Mouse (Mus musculus): Measurements from ENCODE around the gene Cwf19l1. TPM values are rescaled to one million over a fixed set of nuclear protein-coding genes. Genes with fewer than 3 reads are reported as not detected.

Gene Cwf19l1
- polyA plus RNA-seq, 1 experiment, result 8.3 TPM

DNA sequence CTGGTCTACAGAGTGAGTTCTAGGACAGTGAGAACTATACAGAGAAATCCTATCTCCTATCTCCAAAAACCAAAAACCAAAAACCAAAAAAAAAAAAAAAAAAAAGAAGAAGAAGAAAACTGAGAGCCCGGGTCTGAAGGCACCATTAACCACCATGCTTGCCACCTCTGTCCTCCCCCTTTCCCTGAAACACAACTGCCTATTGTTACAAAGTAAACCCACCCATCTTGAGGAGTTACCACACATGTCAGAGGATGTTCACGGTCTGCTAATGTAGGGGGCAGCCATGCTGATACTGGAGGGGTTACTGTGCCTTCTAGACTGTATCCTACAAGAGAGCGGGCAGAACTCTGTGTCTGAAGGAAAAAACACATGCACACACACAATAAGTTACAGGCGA, 58.7 kb downstream of the Cwf19l1 start:
- TF ChIP-seq GATA1 (IDR thresholded peaks at IDR 0.05; ENCODE audit: low read length), result no peak

DNA sequence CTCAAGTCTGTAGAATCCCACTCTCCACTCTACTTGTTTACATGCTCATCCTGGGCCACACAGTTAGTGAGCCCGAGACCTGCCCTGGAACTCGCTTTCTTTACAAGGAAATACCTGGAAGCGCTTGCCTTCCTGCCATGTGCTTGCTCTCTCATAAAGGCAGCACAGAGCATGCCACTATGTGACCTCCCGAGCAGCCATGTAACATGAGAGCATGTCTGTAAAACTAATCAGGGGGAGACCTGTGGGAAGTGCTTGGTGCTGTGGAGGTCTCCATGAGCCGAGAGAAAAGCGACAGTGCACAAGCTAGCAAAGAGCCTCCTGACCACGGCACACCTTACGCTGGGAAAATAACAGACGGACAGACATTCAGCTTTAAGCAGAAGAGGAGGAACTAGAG, 59.2 kb downstream of the Cwf19l1 start:
- no peak for TF ChIP-seq GATA1 (IDR thresholded peaks at IDR 0.05; ENCODE audit: low read length)

DNA sequence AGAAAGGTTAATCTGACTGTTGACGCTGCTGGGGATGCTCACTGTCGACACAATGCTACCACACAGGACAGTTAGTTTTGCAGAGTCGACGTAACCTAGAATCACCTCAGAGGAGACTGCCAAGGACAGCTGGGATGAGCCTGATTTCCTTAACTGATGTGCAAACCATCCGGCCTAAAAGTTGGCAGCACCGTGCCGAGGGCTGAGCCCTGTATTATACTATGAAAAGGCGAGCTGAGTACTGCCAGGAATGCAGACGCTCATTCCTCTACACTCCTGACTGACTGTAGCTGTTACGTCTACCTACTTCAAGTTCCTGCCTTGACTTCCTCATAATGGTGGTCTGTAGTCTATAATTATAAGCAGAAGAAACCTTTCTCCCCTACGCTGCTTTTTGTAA, 60.7 kb downstream of the Cwf19l1 start:
- TF ChIP-seq GATA1 (IDR thresholded peaks at IDR 0.05; ENCODE audit: low read length), result no peak

DNA sequence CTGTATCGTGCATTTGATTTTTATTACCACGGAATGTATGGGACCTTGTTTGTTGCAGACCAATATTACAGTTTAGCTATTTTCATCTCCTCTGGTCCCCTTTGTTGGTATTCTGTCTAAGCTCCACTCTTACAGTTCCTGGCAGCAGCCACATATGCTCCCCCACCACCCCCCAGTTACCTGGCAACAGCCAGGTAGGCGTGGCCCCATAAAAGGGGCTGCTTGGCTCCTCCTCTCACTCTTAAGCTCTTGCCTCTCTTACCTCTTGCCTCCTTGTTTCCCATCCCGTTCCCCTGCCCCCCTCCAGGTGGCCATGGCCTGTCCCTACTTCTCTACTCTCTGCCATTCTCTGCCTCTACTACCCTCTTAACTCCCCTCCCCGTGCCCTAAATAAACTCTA, 64.5 kb downstream of the Cwf19l1 start:
- no peak for TF ChIP-seq GATA1 (IDR thresholded peaks at IDR 0.05; ENCODE audit: low read length)

DNA sequence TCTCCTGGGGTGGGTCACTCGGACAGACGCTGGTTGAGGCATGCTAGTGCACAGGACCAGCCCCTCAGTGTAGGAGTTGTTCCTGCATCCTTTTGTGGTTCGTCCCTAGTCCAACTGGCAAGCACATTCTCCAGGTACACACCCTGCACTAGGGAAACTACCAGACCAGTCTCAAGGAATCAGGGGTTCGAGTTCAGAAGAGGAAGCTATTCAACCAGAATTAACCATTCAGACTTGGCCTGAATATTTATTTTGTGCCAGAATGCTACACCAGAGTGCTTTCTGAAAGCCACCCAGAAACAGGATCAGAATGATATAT, 65.8 kb downstream of the Cwf19l1 start:
- no peak for TF ChIP-seq GATA1 (IDR thresholded peaks at IDR 0.05; ENCODE audit: low read length)

DNA sequence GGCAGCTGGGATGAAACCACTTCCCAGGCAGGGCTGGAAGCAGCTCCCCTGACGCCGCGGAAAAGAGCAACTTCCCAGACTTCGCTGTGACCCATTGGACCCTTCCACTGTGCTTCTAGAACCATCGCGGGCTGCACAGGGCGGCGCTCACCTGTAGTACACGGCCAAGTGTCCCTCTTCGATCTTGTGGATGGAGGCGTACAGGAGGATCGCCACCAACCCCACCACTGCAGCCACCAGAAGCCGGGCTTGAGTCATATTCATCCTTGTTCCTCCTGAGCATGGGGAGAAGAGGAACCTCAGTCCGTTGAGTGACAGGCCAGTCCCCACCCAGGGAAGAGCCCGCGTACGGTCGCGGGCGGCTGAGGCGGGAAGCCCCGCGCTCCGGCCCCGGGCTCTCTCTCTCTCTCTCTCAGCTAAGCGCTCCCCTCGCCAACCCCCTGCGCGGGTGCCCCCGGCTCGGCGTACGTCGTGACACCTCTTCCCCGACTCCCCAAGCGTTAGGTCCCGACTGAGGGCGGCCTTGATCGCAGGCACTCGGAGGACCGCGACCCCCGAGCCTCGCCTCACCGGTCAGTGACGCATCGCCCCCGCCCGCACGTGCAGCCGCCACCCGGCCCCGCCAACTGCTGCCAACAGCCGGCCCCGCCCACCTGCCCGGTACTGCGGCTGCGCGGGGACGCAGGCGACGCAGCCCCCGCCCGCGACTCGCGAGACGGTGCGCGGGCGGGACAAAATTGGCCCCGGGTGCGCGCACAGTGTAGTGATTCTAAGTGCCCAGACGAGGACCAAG, 66.4 kb downstream of the Cwf19l1 start, which contains the start of gene Erlin1:
Gene Erlin1, minus strand, starts transcription at position 665 of the 793 bp plus-strand sequence.
- TF ChIP-seq GATA1 (IDR thresholded peaks at IDR 0.05; ENCODE audit: low read length), result no peak

DNA sequence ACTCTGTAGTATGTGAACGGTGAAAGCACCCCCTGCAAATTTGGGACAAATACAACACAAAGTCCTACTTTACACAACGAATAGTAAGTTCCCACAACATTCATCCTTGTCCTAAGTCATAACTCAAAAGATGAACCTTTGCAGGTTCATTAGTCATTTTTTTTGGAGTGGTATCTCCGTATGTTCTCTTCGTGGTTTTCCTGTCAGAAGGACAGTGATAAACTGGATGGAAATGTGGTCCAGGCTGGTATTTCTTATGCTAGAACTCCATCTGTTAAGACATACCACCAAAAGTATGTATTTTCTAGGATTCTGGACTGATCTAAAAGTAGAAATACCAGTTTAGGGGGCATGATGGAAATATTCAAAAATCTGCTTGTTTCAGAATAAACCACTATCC, 67.4 kb downstream of the Cwf19l1 start:
- no peak for TF ChIP-seq GATA1 (IDR thresholded peaks at IDR 0.05; ENCODE audit: low read length)

DNA sequence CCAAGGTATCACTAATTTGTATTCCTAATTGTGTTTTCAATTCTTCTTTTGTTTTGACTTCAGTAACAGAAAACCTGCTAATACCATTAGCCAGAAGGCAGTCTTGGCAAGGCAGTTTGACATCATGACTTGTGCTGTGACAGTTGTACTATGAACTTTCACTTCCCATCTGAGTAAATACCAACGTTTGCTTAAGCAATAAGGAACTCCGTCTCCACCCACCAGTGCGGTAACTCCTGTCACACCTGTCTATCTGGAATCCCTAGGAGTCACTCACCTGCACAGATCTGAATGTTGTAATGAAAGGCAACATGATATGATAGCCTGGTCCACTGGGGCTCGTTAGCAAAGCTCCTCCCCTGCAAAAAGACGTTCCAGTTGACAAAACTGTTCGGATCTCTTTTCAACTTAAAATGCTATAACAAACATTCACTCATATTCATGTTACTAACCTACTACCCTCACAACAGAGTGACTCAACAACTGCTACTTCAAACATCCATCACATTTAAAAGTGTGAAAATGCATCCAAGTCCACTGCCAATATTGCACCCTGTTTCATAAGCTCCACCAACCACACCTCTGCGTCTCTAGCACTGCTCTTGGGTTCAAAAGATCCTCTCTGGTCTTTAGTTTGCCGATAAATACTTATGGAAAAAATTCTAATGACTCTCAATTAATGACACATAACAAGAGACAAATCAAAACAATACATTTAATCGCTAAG, 68.2 kb downstream of the Cwf19l1 start:
- no peak for TF ChIP-seq GATA1 (IDR thresholded peaks at IDR 0.05; ENCODE audit: low read length)

DNA sequence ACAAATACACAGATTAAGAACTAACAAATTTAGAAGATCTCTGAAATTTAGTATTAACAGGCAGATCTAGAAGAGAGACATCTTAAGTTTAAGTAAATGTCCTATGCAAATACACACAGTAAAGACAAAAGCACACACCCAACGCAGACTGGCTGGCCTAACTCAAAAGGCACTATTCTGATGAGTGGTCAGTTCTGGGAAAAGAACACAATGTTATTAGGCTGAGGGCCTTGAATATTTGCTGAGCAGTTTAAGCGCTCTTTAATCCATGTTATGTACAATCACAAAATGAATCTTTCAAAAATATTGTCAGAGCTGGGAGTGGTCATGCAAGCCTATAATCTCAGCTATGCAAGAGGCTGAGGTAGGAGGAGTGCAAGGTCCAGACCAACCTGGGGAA, 70.9 kb downstream of the Cwf19l1 start:
- no peak for TF ChIP-seq GATA1 (IDR thresholded peaks at IDR 0.05; ENCODE audit: low read length)

DNA sequence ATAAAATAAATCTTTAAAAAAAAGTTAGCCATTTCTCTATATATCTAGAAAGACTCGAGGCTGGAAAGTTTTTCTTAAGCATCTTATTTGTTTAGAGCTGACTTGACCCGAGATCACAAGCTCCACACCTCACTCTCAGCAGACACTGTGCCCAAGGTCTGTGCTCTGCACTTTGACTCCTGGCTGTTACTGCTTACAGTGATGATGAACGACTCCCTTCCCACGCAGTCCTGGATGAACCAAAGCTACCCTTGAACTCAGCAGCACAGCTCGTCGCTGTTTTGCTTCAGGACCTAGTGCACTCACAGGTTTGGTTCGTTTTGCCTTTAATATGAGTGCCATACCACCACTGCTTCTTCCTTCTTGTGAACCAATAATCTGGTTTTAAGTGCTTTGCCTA, 71.9 kb downstream of the Cwf19l1 start:
- no peak for TF ChIP-seq GATA1 (IDR thresholded peaks at IDR 0.05; ENCODE audit: low read length)

DNA sequence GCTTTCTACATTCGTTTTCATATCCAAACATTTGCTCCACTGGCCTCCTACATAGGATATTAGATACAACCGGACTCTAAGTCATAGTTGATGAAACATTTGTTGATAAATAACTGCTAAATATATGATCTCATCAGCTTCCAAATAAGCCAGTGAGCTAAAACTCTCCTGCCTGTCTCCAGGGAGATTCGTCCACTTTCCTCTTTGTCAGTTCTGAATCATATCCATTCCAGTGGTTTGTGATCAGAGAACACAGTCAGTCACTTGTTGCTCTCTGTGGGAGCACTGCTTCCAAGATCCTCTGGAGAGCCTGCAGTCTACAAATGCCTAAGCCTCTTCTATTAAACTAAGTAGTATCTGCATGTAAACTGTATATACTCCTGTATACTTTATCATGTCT, 75.5 kb downstream of the Cwf19l1 start:
- no peak for TF ChIP-seq GATA1 (IDR thresholded peaks at IDR 0.05; ENCODE audit: low read length)

Other genes with a start within 250 kb of the Cwf19l1 start
- not detected in 2 replicates for gene Dnmbp, start 195.7 kb downstream of the Cwf19l1 start, polyA plus RNA-seq (2012)
- not detected in 2 replicates for gene Cpn1, start 149.3 kb downstream of the Cwf19l1 start, polyA plus RNA-seq (2012)
- gene Cyp2c23, start 106.7 kb downstream of the Cwf19l1 start, polyA plus RNA-seq (2012), result not detected in 2 replicates
- gene Erlin1, start 66.1 kb downstream of the Cwf19l1 start, polyA plus RNA-seq (2012), result 10.1 and 11.8 TPM in 2 replicates
- gene Chuk, start 28.4 kb downstream of the Cwf19l1 start, polyA plus RNA-seq (2012), result 12.1 and 15.8 TPM in 2 replicates
- gene Bloc1s2, start 10.6 kb upstream of the Cwf19l1 start, polyA plus RNA-seq (2012), result 159 and 217 TPM in 2 replicates
- gene Pkd2l1, start 56.6 kb upstream of the Cwf19l1 start, polyA plus RNA-seq (2012), result not detected in 2 replicates
- gene Scd3, start 67.4 kb upstream of the Cwf19l1 start, polyA plus RNA-seq (2012), result not detected in 2 replicates
- 49.6 and 100 TPM in 2 replicates for gene Scd2, start 157.8 kb upstream of the Cwf19l1 start, polyA plus RNA-seq (2012)
- gene Scd4, start 197.2 kb upstream of the Cwf19l1 start, polyA plus RNA-seq (2012), result 0.48 and 0.63 TPM in 2 replicates